Mouse (Mus musculus): ENCODE measurements around the gene Cmtm5. TPM values are rescaled to one million over a fixed set of nuclear protein-coding genes. Genes with fewer than 3 reads are reported as not detected.

The Cmtm5 gene
- total and polyA plus RNA-seq, 3 experiments, result not detected

- Histone ChIP-seq H3K9ac (ENCODE audit: control insufficient read depth, low read depth, low read length, poor library complexity, severe bottlenecking) (no peak overlapping the region), H3K9me3 (replicated peaks; ENCODE audit: insufficient read depth, low read length) (no peaks in the 10 kb centered on the region), H3K36me3 (ENCODE audit: control insufficient read depth in 1 of 2, insufficient read depth in 2 of 2, low read length in 2 of 2) (no peaks in the 10 kb centered on the region), H3K27ac (ENCODE audit: control insufficient read depth, low read depth, low read length) (no peak overlapping the region), H3K4me1 (ENCODE audit: control insufficient read depth in 1 of 2, insufficient read depth in 2 of 2, low read length in 2 of 2) (no peaks in the 10 kb centered on the region), H3K27me3 (ENCODE audit: control insufficient read depth in 1 of 2, insufficient read depth in 2 of 2, low read length in 2 of 2) (peaks cover 0 to 8% of the 10 kb centered on the region in 2 experiments; a peak in 3 of 4 replicates), H3K4me3 (ENCODE audit: control insufficient read depth in 1 of 2, insufficient read depth in 1 of 2, low read depth in 2 of 2, low read length in 2 of 2) (no peak overlapping the region), H3K79me2 (ENCODE audit: control insufficient read depth, insufficient read depth, low read length, poor library complexity) (no peaks in the 10 kb centered on the region)
- no peak for DNase-seq (ENCODE audit: low read depth, low spot score)
- TF ChIP-seq MEF2A (IDR thresholded peaks at IDR 0.05; ENCODE audit: extremely low read depth, insufficient replicate concordance, low read depth, low read length, poor library complexity, severe bottlenecking) (no peak), CTCF (IDR thresholded peaks at IDR 0.05 in 2 of 3, conservative IDR thresholded peaks at IDR 0.05 in 1 of 3; ENCODE audit: control insufficient read depth in 1 of 3, insufficient read depth in 1 of 3, low read depth in 2 of 3, low read length in 3 of 3, poor library complexity in 1 of 3, severe bottlenecking in 1 of 3) (no peak), ETS1 (IDR thresholded peaks at IDR 0.05; ENCODE audit: low read depth, low read length) (no peak), ZKSCAN1 (IDR thresholded peaks at IDR 0.05; ENCODE audit: low read depth, low read length) (no peak), MYB (IDR thresholded peaks at IDR 0.05; ENCODE audit: low read depth, low read length) (no peak), ZMIZ1 (IDR thresholded peaks at IDR 0.05; ENCODE audit: low read depth, low read length) (no peak)
These were observed 29.6 kb downstream of the Cmtm5 start for GRCm38 (mm10) chr14:54965631-54966030.

- TF ChIP-seq JUND (IDR thresholded peaks at IDR 0.05; ENCODE audit: low read depth, low read length) (no peak), USF2 (IDR thresholded peaks at IDR 0.05; ENCODE audit: borderline replicate concordance in 1 of 2, insufficient read depth in 1 of 2, low read depth in 1 of 2, low read length in 2 of 2) (no peak), TCF12 (IDR thresholded peaks at IDR 0.05; ENCODE audit: low read depth, low read length) (no peak)
- no peaks in the 10 kb centered on the region for H3K79me2 ChIP-seq (ENCODE audit: control insufficient read depth, insufficient read depth, low read length, poor library complexity)
- H3K27me3 ChIP-seq (ENCODE audit: control insufficient read depth in 1 of 2, insufficient read depth in 2 of 2, low read length in 2 of 2), result peaks cover 0 to 9% of the 10 kb centered on the region in 2 experiments; a peak in 3 of 4 replicates
- H3K36me3 ChIP-seq (ENCODE audit: control insufficient read depth in 1 of 2, insufficient read depth in 2 of 2, low read length in 2 of 2), result no peaks in the 10 kb centered on the region
- no peak within 1 kb of the TSS for H3K9ac ChIP-seq (ENCODE audit: control insufficient read depth, low read depth, low read length, poor library complexity, severe bottlenecking)
- H3K4me1 ChIP-seq (ENCODE audit: control insufficient read depth in 1 of 2, insufficient read depth in 2 of 2, low read length in 2 of 2), result no peaks in the 10 kb centered on the region
- DNase-seq (ENCODE audit: low read depth, low spot score), result no peak
- no peak within 1 kb of the TSS for H3K27ac ChIP-seq (ENCODE audit: control insufficient read depth, low read depth, low read length)
- H3K9me3 ChIP-seq (replicated peaks; ENCODE audit: insufficient read depth, low read length), result no peaks in the 10 kb centered on the region
- H3K4me3 ChIP-seq (ENCODE audit: control insufficient read depth in 1 of 2, insufficient read depth in 1 of 2, low read depth in 2 of 2, low read length in 2 of 2), result no peak within 1 kb of the TSS
These were observed 30.4 kb downstream of the Cmtm5 start, which contains the start of gene Myh6 for GRCm38 (mm10) chr14:54966320-54966977. TSS of gene Myh6 (minus strand) at chr14:54966927.

- TF ChIP-seq ZC3H11A (IDR thresholded peaks at IDR 0.05; ENCODE audit: low read depth, low read length), result no peak
- no peak for TF ChIP-seq GATA1 (IDR thresholded peaks at IDR 0.05; ENCODE audit: low read depth, low read length)
- no peak for TF ChIP-seq POLR2AphosphoS5 (IDR thresholded peaks at IDR 0.05; ENCODE audit: borderline replicate concordance, low read depth, low read length)
- no peak for TF ChIP-seq ETS1 (IDR thresholded peaks at IDR 0.05; ENCODE audit: low read depth, low read length)
- no peak for TF ChIP-seq KAT2A (conservative IDR thresholded peaks at IDR 0.05; ENCODE audit: low read depth, low read length)
- TF ChIP-seq USF1 (IDR thresholded peaks at IDR 0.05; ENCODE audit: low read depth, low read length), result no peak
- TF ChIP-seq MXI1 (IDR thresholded peaks at IDR 0.05; ENCODE audit: low read depth, low read length), result no peak
- no peak for TF ChIP-seq TAL1 (IDR thresholded peaks at IDR 0.05; ENCODE audit: low read length)
- no peak for DNase-seq (ENCODE audit: low read depth, low spot score)
These were observed 31.8 kb downstream of the Cmtm5 start for GRCm38 (mm10) chr14:54967874-54968273.

More at GRCm38 (mm10) chr14:54967874-54968273, 31.8 kb downstream of the Cmtm5 start:
- Histone ChIP-seq H3K4me1 (ENCODE audit: control insufficient read depth in 1 of 2, insufficient read depth in 2 of 2, low read length in 2 of 2) (no peaks in the 10 kb centered on the region), H3K9ac (ENCODE audit: control insufficient read depth, low read depth, low read length, poor library complexity, severe bottlenecking) (no peak overlapping the region), H3K27me3 (ENCODE audit: control insufficient read depth in 1 of 2, insufficient read depth in 2 of 2, low read length in 2 of 2) (peaks cover 0 to 9% of the 10 kb centered on the region in 2 experiments; a peak in 3 of 4 replicates), H3K4me3 (ENCODE audit: control insufficient read depth in 1 of 2, insufficient read depth in 1 of 2, low read depth in 2 of 2, low read length in 2 of 2) (no peak overlapping the region), H3K9me3 (replicated peaks; ENCODE audit: insufficient read depth, low read length) (no peaks in the 10 kb centered on the region), H3K27ac (ENCODE audit: control insufficient read depth, low read depth, low read length) (no peak overlapping the region), H3K79me2 (ENCODE audit: control insufficient read depth, insufficient read depth, low read length, poor library complexity) (no peaks in the 10 kb centered on the region), H3K36me3 (ENCODE audit: control insufficient read depth in 1 of 2, insufficient read depth in 2 of 2, low read length in 2 of 2) (no peaks in the 10 kb centered on the region)
